Mouse (Mus musculus) right cerebral cortex, postnatal 4 days (tissue): ENCODE measurements around the gene Angel1.

ENCODE experiments used
- DNase-seq: peaks from one replicate; pipeline ENCODE4 v3.0.0-alpha.2; 2022

Angel1 gene

GRCm38 (mm10) chr12:86701491-86701890 lies 24.8 kb downstream of the Angel1 start:
- no peak for DNase-seq

- DNase-seq, result no peak
Measured at GRCm38 (mm10) chr12:86700927-86701310, 25.3 kb downstream of the Angel1 start.

GRCm38 (mm10) chr12:86699965-86700926 lies 26.0 kb downstream of the Angel1 start:
- peak; percentile 63 for DNase-seq

- no peak for DNase-seq
Measured at GRCm38 (mm10) chr12:86698537-86698936, 27.7 kb downstream of the Angel1 start.

GRCm38 (mm10) chr12:86697996-86698395 lies 28.3 kb downstream of the Angel1 start:
- DNase-seq, result no peak

- no peak for DNase-seq
Measured at GRCm38 (mm10) chr12:86694441-86694840, 31.8 kb downstream of the Angel1 start.

- DNase-seq, result no peak
Measured at GRCm38 (mm10) chr12:86693389-86693788, 32.9 kb downstream of the Angel1 start.

- no peak for DNase-seq
Measured at GRCm38 (mm10) chr12:86692471-86693356, 33.5 kb downstream of the Angel1 start.

GRCm38 (mm10) chr12:86690700-86691485 lies 35.4 kb downstream of the Angel1 start:
- DNase-seq, result no peak

GRCm38 (mm10) chr12:86688917-86689316 lies 37.3 kb downstream of the Angel1 start:
- DNase-seq, result no peak

GRCm38 (mm10) chr12:86687971-86688573 lies 38.2 kb downstream of the Angel1 start:
- DNase-seq, result no peak

- DNase-seq, result no peak
Measured at GRCm38 (mm10) chr12:86687445-86687955, 38.8 kb downstream of the Angel1 start.

GRCm38 (mm10) chr12:86686551-86687330 lies 39.5 kb downstream of the Angel1 start:
- DNase-seq, result no peak

GRCm38 (mm10) chr12:86685275-86685674 lies 41.0 kb downstream of the Angel1 start:
- no peak for DNase-seq

GRCm38 (mm10) chr12:86683698-86684097 lies 42.6 kb downstream of the Angel1 start:
- DNase-seq, result no peak

- no peak for DNase-seq
Measured at GRCm38 (mm10) chr12:86682178-86682577, 44.1 kb downstream of the Angel1 start.

- no peak for DNase-seq
Measured at GRCm38 (mm10) chr12:86681626-86682025, 44.6 kb downstream of the Angel1 start.

- no peak for DNase-seq
Measured at GRCm38 (mm10) chr12:86680591-86681193, 45.6 kb downstream of the Angel1 start.

- no peak for DNase-seq
Measured at GRCm38 (mm10) chr12:86679991-86680491, 46.2 kb downstream of the Angel1 start.

- DNase-seq, result no peak
Measured at GRCm38 (mm10) chr12:86679546-86679930, 46.7 kb downstream of the Angel1 start.
